Mouse (Mus musculus) liver, embryonic 11.5 days (tissue): Measurements from ENCODE around the gene Sh3glb1. TPM values are rescaled to one million over a fixed set of nuclear protein-coding genes. Genes with fewer than 3 reads are reported as not detected.

Experiments
- ATAC-seq: fragments of 200-750 bp; cut with Nextera tagmentation; replicated peaks from 2 replicates; pipeline ENCODE4 v1.8.0; 2017; ENCODE audit warnings: moderate number of reproducible peaks, mild to moderate bottlenecking, moderate TSS enrichment, moderate library complexity; ENCODE audit not compliant: low FRiP score
- DNase-seq: peaks from one replicate; pipeline ENCODE4 v3.0.0-alpha.2; 2017; ENCODE audit warnings: low spot score
- H3K27ac ChIP-seq: fragments of 300-500 bp; sonication (generic); 2 replicates; pipeline ENCODE4 v1.5.1; 2014; ENCODE audit warnings: mild to moderate bottlenecking, low read depth, low read length, control low read depth
- H3K27me3 ChIP-seq: fragments of 300-500 bp; sonication (generic); replicated peaks from 2 replicates; pipeline ENCODE4 v1.6.1; 2014; ENCODE audit warnings: low read length, mixed read lengths; ENCODE audit not compliant: control insufficient read depth, insufficient read depth
- H3K36me3 ChIP-seq: fragments of 300-500 bp; sonication (generic); 2 replicates; pipeline ENCODE4 v1.6.1; 2014; ENCODE audit warnings: mild to moderate bottlenecking, low read length, moderate library complexity, mixed read lengths; ENCODE audit not compliant: control insufficient read depth, insufficient read depth
- H3K4me1 ChIP-seq: fragments of 300-500 bp; sonication (generic); replicated peaks from 2 replicates; pipeline ENCODE4 v1.6.1; 2014; ENCODE audit warnings: low read length, mixed read lengths; ENCODE audit not compliant: control insufficient read depth, insufficient read depth
- H3K4me2 ChIP-seq: fragments of 300-500 bp; sonication (generic); 2 replicates; pipeline ENCODE4 v1.6.1; 2014; ENCODE audit warnings: mild to moderate bottlenecking, control low read depth, moderate library complexity
- H3K4me3 ChIP-seq: fragments of 300-500 bp; sonication (generic); 2 replicates; pipeline ENCODE4 v1.5.1; 2014; ENCODE audit warnings: low read depth, low read length, control low read depth
- H3K9ac ChIP-seq: fragments of 300-500 bp; sonication (generic); 2 replicates; pipeline ENCODE4 v1.6.1; 2014; ENCODE audit warnings: low read depth, low read length, control low read depth
- H3K9me3 ChIP-seq: fragments of 300-500 bp; sonication (generic); 2 replicates; pipeline ENCODE4 v1.6.1; 2016; ENCODE audit warnings: low read length, inconsistent platforms, mixed read lengths; ENCODE audit not compliant: control insufficient read depth
- WGBS: fragments of 180-500 bp; shearing (Covaris S2); extraction: QIAGEN DNeasy Blood & Tissue Kit; methylation state at CpG from one replicate; pipeline ENCODE4 v1.1.7; 2014; 5-methylcytosine and 5-hydroxymethylcytosine counted together
- polyA plus RNA-seq: library from polyadenylated mRNA; unstranded; fragments of >200 nt; fragmentation: Nextera tagmentation; extraction: Ambion mirVana; gene quantifications from 2 replicates; pipeline ENCODE4 v1.2.1, GENCODE M21; 2014

The Sh3glb1 gene
- polyA plus RNA-seq, 1 experiment from 2014 or later: 100 TPM

GRCm38 (mm10) chr3:144703959-144704358, 16.2 kb downstream of the Sh3glb1 start:
- Histone ChIP-seq H3K9ac (no peak overlapping the region), H3K27ac (no peak overlapping the region), H3K27me3 (no peaks in the 10 kb centered on the region), H3K4me1 (peaks cover 2% of the 10 kb centered on the region; the same call in 1 of the 2 replicates), H3K4me3 (no peak overlapping the region), H3K4me2 (no peak overlapping the region), H3K9me3 (no peaks in the 10 kb centered on the region), H3K36me3 (peaks cover 11% of the 10 kb centered on the region; the same call in 1 of the 2 replicates)
- ATAC-seq (no peak), DNase-seq (no peak)
- WGBS: 85% methylated on average over 6 of the region's 6 CpGs

- ATAC-seq: no peak
- 50% methylated on average over 5 of the region's 5 CpGs for WGBS
- no peak overlapping the region for H3K27ac ChIP-seq
These were observed 21.2 kb downstream of the Sh3glb1 start for GRCm38 (mm10) chr3:144698790-144699433.

GRCm38 (mm10) chr3:144697942-144698341, 22.2 kb downstream of the Sh3glb1 start:
- WGBS: 76% methylated on average over 3 of the region's 3 CpGs
- Histone ChIP-seq H3K4me2 (no peak overlapping the region), H3K27me3 (no peaks in the 10 kb centered on the region), H3K27ac (no peak overlapping the region), H3K4me1 (peaks cover 8% of the 10 kb centered on the region; the same call in 1 of the 2 replicates), H3K9ac (no peak overlapping the region), H3K9me3 (no peaks in the 10 kb centered on the region), H3K36me3 (peaks cover 27% of the 10 kb centered on the region), H3K4me3 (no peak overlapping the region)
- ATAC-seq: no peak
- no peak for DNase-seq

More at GRCm38 (mm10) chr3:144698790-144699433, 21.2 kb downstream of the Sh3glb1 start:
- Histone ChIP-seq H3K4me3 (no peak overlapping the region), H3K36me3 (peaks cover 25% of the 10 kb centered on the region), H3K27me3 (no peaks in the 10 kb centered on the region), H3K9me3 (no peaks in the 10 kb centered on the region), H3K9ac (no peak overlapping the region), H3K4me1 (peaks cover 8% of the 10 kb centered on the region; the same call in 1 of the 2 replicates), H3K4me2 (no peak overlapping the region)
- no peak for DNase-seq

GRCm38 (mm10) chr3:144697154-144697553, 23.0 kb downstream of the Sh3glb1 start:
- 57% methylated on average over 5 of the region's 5 CpGs for WGBS

GRCm38 (mm10) chr3:144694941-144695340, 25.2 kb downstream of the Sh3glb1 start:
- ATAC-seq (no peak), DNase-seq (no peak)
- Histone ChIP-seq H3K27ac (no peak overlapping the region), H3K4me2 (no peak overlapping the region), H3K9ac (no peak overlapping the region), H3K4me1 (peaks cover 8% of the 10 kb centered on the region; the same call in 1 of the 2 replicates), H3K27me3 (no peaks in the 10 kb centered on the region), H3K9me3 (no peaks in the 10 kb centered on the region), H3K36me3 (peaks cover 25% of the 10 kb centered on the region), H3K4me3 (no peak overlapping the region)
- 87% methylated on average over 7 of the region's 7 CpGs for WGBS

More at GRCm38 (mm10) chr3:144697154-144697553, 23.0 kb downstream of the Sh3glb1 start:
- Histone ChIP-seq H3K27me3 (no peaks in the 10 kb centered on the region), H3K9me3 (no peaks in the 10 kb centered on the region), H3K9ac (no peak overlapping the region), H3K4me2 (no peak overlapping the region), H3K36me3 (peaks cover 27% of the 10 kb centered on the region), H3K4me1 (peaks cover 8% of the 10 kb centered on the region; the same call in 1 of the 2 replicates), H3K4me3 (no peak overlapping the region), H3K27ac (no peak overlapping the region)
- ATAC-seq (no peak), DNase-seq (no peak)

- ATAC-seq (no peak), DNase-seq (no peak)
- Histone ChIP-seq H3K36me3 (peaks cover 23% of the 10 kb centered on the region), H3K9me3 (no peaks in the 10 kb centered on the region), H3K27me3 (no peaks in the 10 kb centered on the region), H3K4me2 (no peak overlapping the region), H3K9ac (no peak overlapping the region), H3K27ac (no peak overlapping the region), H3K4me3 (no peak overlapping the region), H3K4me1 (peaks cover 11% of the 10 kb centered on the region)
- WGBS: 90% methylated on average over 10 of the region's 10 CpGs
These were observed 26.1 kb downstream of the Sh3glb1 start for GRCm38 (mm10) chr3:144694040-144694439.

- Histone ChIP-seq H3K27ac (no peak overlapping the region), H3K4me3 (no peak overlapping the region), H3K4me2 (no peak overlapping the region), H3K27me3 (no peaks in the 10 kb centered on the region), H3K9ac (no peak overlapping the region), H3K36me3 (peaks cover 20% of the 10 kb centered on the region), H3K4me1 (peaks cover 5% of the 10 kb centered on the region), H3K9me3 (no peaks in the 10 kb centered on the region)
- 62% methylated on average over 3 of the region's 3 CpGs for WGBS
- ATAC-seq: no peak
- DNase-seq: no peak
These were observed 28.1 kb downstream of the Sh3glb1 start for GRCm38 (mm10) chr3:144692052-144692451.

GRCm38 (mm10) chr3:144689236-144689635, 30.9 kb downstream of the Sh3glb1 start:
- Histone ChIP-seq H3K9me3 (no peaks in the 10 kb centered on the region), H3K4me3 (no peak overlapping the region), H3K27me3 (no peaks in the 10 kb centered on the region), H3K9ac (no peak overlapping the region), H3K4me2 (peak overlapping the region; percentile 15; the same call in 1 of the 2 replicates), H3K4me1 (peaks cover 6% of the 10 kb centered on the region), H3K36me3 (peaks cover 5% of the 10 kb centered on the region), H3K27ac (no peak overlapping the region)
- DNase-seq: peak; percentile 66
- peak; percentile 98 for ATAC-seq
- 20% methylated on average over 11 of the region's 11 CpGs for WGBS

GRCm38 (mm10) chr3:144688284-144688683, 31.9 kb downstream of the Sh3glb1 start:
- H3K27ac ChIP-seq: no peak overlapping the region
- H3K9ac ChIP-seq: no peak overlapping the region
- no peaks in the 10 kb centered on the region for H3K27me3 ChIP-seq
- no peaks in the 10 kb centered on the region for H3K36me3 ChIP-seq
- no peak overlapping the region for H3K4me3 ChIP-seq
- DNase-seq (no peak), ATAC-seq (no peak)
- H3K9me3 ChIP-seq: no peaks in the 10 kb centered on the region
- peaks cover 15% of the 10 kb centered on the region for H3K4me1 ChIP-seq
- WGBS: 89% methylated on average over 8 of the region's 8 CpGs
- H3K4me2 ChIP-seq: no peak overlapping the region
